Mouse (Mus musculus) gonadal fat pad, adult 2 months (tissue): ENCODE data around the gene Lsr. TPM values are rescaled to one million over a fixed set of nuclear protein-coding genes. Genes with fewer than 3 reads are reported as not detected.
"Not testable (repeated sequence)": the region's sequence is repeated elsewhere in the genome, so short reads cannot be mapped to it uniquely, and the experiment has no call there.

Experiments used
- DNase-seq: peaks from one replicate; pipeline ENCODE4 v3.0.0-alpha.2; 2012; ENCODE audit warnings: low read depth
- polyA plus RNA-seq: library from polyadenylated mRNA; depleted of rRNA; stranded (reverse); fragments of >200 nt; gene quantifications from 2 replicates; pipeline ENCODE4 v1.2.3, GENCODE M21; 2012; rRNA removed

The Lsr gene
- polyA plus RNA-seq, 1 experiment: 71.1 TPM

DNA sequence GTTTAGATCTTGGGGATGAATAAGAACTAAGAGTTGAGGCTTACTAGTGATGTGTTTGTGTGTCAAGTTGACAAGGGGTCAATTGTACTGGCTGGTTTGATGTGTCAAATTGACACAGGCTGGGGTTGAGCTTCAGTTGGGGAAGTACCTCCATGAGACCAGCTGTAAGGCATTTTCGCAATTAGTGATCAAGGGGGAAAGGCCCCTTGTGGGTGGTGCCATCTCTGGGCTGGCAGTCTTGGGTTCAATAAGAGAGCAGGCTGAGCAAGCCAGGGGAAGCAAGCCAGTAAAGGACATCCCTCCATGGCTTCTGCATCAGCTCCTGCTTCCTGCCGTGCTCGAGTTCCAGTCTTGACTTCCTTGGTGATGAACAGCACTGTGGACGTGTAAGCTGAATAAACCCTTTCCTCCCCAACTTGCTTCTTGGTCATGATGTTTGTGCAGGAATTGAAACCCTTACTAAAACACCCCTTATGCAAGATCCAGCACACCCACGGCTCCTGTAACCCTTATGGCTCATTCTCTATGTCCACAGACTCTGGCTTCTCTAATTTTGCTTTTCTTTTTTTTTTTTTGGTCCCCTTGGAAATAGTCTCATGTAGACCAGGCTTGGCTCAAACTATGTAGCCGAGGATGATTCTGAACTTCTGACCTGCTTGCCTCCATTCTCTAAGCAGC, 37.7 kb downstream of the Lsr start:
- DNase-seq: not testable (repeated sequence)

DNA sequence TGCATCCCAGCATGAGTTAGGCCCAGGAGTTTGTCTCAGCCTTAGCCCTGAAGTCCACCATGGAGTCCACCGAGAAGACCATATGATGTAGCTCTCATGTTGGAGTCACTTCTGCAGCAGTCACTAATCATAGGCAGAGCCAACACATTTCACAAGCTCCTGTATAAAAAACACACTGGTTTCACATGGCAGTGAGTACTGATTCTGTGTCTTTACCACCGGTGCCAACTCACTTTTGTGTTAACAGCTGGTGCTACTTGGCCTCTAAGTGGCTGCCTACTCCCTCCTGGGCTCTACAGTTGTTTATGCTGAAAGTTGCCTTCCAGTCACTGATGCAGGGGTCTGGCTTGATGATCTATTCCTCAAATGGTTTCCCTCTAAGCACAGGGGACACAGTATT, 48.7 kb downstream of the Lsr start, which contains the start of gene Hamp2:
TSS of gene Hamp2 (minus strand) at position 101 of the 400 bp plus-strand sequence.
- not testable (repeated sequence) for DNase-seq

DNA sequence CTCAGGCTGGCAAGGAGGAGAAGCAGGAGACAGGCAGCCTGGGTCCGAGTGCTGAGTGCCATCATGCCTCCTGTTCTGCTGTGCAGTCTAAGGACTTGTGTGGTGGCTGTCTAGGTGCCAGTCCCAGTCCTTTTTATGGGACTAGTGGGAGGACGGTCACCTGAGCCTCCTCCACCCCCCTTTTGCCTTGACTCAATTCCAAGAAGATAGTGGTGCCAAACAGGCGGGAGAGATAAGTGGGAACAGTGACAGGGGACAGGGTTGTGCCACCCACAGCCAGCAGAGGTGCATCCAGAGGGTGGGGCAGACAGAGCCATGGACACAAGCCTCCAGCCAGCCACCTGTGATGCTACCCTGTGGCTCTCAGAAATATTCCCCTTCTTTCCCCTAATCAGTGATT, 49.2 kb downstream of the Lsr start:
- DNase-seq: no peak

DNA sequence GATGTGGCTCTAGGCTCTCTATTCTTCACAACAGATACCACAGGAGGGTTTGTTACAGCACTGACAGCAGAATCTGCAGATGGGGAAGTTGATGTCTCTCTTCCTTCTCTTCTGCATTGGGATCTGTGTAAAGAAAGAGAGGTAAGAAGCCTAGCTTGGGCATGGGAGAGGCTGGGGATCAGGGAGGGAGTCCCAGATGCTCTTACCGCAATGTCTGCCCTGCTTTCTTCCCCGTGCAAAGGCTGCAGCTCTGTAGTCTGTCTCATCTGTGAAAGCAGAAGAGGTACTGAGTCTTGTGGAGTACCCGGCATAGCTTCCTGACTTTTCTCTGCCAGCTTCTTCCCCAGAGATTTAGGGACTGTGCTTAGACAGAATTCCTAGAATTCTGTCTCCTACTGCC, 50.8 kb downstream of the Lsr start:
- DNase-seq: not testable (repeated sequence)

DNA sequence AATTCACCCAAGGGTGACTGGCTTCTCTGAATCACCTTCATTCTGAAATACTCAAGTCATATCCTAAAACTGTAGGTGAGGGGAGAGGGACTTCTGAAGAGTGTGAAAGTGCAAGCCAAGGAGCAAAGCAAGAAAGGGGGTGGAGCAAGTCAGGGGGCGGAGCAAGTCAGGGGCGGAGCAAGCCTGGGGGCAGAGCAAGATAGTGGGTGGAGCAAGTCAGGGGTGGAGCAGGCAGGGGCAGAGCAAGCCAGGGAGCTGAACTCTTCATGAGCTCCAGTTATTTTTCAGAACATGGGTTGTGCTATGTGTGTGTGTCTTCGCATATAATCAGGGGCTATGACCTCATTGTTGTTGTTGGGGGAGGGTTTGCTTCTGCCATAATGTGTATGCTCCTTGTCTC, 53.0 kb downstream of the Lsr start:
- no peak for DNase-seq

DNA sequence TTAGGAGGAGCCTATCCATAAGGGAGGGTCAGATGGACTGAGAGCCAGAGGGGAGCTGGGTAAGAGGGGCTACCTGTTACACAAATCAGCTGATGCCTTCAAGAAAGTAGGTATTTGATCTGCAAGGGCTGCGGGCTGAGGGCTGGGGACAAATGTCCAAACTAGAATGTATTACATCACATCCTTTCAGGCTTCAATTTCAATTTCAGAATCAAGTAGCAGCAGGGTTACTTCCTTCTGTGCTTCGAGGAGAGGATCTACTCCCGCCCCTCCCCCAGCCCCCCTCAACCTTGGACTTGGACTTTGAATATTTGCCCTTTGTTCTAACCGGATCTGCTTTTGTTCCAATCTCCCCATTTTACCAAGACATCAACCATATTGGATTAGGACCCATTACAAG, 56.0 kb downstream of the Lsr start:
- DNase-seq: no peak

DNA sequence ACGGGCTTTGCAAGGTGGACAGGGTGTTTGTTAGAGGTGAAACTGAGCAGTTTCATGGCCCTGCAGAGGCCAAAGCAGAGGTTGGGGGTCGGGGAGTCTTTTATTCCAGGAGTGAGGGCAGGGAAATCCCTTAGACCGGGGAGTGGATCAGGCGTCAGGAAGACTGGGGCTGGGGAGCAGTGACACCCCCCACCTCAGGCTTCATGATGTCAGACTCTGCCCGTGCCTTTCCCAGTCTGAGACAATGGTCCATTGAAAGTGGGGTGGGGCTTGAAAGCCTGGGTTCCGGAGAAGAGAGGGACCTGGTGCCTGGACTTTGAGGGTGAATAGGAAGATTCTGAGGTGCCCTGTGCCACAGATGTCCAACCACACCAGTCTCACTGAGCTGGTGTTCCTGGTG, 56.6 kb downstream of the Lsr start:
- DNase-seq: no peak

DNA sequence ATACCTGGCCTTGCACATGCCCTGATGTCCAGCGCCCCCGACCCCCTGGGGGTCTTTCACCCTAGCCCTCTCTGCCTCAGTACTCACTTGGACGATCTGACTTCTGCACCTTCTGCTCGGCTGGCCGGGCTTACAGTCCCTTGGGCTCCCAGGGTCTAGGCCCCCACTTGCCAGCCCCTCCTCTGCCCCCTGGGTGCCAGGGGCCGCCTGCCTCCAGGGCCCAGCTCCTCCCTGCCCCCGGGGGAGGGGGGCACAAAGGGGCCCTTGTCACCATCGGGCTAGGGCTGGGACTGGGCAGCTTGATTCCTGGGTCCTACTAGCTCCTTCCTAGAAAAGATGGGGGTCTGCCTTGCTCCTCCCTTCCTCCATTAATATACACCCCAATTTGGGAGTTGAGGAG, 58.5 kb downstream of the Lsr start, which contains the start of gene Mag:
TSS of gene Mag (minus strand) at position 142 of the 400 bp plus-strand sequence.
- no peak for DNase-seq

DNA sequence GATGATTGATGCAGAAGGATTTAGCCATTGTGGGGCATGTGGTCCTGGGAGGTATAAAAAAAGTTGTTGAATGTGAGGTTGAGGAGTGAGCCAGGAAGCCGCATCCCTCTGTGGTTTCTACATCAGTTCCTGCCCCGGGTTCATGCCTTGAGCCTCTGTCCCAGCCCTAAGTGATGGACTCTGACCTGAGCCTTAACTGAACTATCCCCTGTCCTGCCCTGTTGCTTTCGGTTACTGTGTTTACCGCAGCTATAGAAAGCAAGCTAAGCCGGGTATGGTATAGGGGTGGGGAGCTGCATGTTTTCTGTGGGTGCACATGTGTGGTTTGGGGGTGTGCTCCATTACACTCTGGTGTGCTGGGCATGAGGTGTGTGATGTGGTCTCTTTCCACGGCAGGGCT, 63.5 kb downstream of the Lsr start:
- no peak for DNase-seq

DNA sequence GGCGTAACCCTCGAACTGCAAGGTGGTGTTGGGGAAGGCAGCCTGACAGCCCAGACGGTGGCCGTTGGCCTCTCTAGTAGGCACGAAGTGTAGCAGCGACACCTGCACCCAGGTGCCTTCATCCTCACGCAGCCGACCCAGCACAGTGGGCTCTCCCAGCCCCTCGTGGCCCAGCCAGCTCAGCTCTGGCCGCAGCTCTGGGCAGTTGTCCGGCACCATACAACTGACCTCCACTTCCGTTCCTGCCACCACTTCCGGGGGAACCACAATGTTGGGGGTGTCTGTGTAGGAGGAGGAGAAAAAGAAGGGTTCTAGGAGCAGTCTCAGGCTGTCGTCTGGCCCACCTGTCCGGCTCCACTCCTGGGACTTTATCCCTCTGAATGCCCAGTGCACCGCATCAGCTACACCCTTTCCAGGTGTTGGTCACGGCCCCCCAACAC, 64.3 kb downstream of the Lsr start:
- no peak for DNase-seq

DNA sequence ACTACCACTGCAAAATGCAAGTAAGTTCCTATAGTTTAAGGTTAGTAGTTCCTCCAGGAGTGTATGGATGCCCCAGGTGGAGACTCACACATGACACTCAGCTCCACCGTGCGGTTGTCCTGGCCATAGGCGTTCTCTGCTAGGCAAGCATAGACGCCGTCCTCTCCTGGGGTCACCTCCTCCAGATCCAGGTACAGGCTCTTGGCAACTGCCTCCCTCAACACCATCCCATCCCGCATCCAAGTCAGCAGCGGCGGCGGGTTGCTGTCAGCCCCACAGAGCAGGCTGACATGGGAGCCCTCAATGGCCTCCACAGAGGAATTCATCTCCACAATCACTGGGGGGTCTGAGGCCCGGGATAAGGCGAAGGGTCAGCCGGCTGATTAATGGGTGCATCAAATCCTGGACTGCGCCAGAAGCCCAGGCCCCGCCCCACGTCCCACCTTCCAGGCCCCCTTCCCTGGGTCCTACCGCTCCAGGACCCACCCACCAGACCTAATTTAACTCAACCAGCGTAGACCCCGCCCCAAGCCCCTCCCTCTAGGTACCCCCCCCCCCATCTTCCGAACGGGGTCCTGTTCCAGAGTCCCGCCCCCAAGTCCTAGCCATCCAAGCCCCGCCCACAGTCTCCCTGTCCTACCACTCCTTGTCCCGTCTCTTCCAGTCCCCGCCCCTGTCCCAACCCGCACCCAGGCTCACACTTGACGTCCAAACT, 64.8 kb downstream of the Lsr start:
- DNase-seq: no peak

Other genes with a start within 250 kb of the Lsr start
- gene Tmem147, start 243.9 kb downstream of the Lsr start, polyA plus RNA-seq: 216 and 270 TPM in 2 replicates
- gene Gapdhs, start 229.8 kb downstream of the Lsr start, polyA plus RNA-seq: 22.6 and 32.2 TPM in 2 replicates
- gene Sbsn, start 222.0 kb downstream of the Lsr start, polyA plus RNA-seq: 3.8 and 4.7 TPM in 2 replicates
- gene Dmkn, start 209.7 kb downstream of the Lsr start, polyA plus RNA-seq: 11.1 and 17.7 TPM in 2 replicates
- 1.5 TPM in 1 of 2 replicates, not detected in the other for gene Krtdap, start 185.6 kb downstream of the Lsr start, polyA plus RNA-seq
- 45.9 and 62.5 TPM in 2 replicates for gene Ffar2, start 149.7 kb downstream of the Lsr start, polyA plus RNA-seq
- not detected in 2 replicates for gene Ffar3, start 117.3 kb downstream of the Lsr start, polyA plus RNA-seq
- gene Ffar1, start 111.9 kb downstream of the Lsr start, polyA plus RNA-seq: 0.04 and 0.05 TPM in 2 replicates
- gene Cd22, start 93.1 kb downstream of the Lsr start, polyA plus RNA-seq: 0.81 and 1.1 TPM in 2 replicates
- 0.61 and 0.65 TPM in 2 replicates for gene Mag, start 58.6 kb downstream of the Lsr start, polyA plus RNA-seq
- 1.1 and 2.7 TPM in 2 replicates for gene Hamp2, start 48.8 kb downstream of the Lsr start, polyA plus RNA-seq
- gene Hamp, start 29.4 kb downstream of the Lsr start, polyA plus RNA-seq: 0.76 and 8.4 TPM in 2 replicates
- 84.7 and 96.8 TPM in 2 replicates for gene Usf2, start 16.7 kb downstream of the Lsr start, polyA plus RNA-seq
- 10.9 and 14.2 TPM in 2 replicates for gene Fam187b, start 326 bp upstream of the Lsr start, polyA plus RNA-seq
- gene Fxyd5, start 69.0 kb upstream of the Lsr start, polyA plus RNA-seq: 61.5 and 84.3 TPM in 2 replicates
- 3.9 and 5.0 TPM in 2 replicates for gene Fxyd7, start 78.0 kb upstream of the Lsr start, polyA plus RNA-seq
- gene Fxyd1, start 83.7 kb upstream of the Lsr start, polyA plus RNA-seq: 218 and 301 TPM in 2 replicates
- 5.4 and 6.9 TPM in 2 replicates for gene Lgi4, start 85.9 kb upstream of the Lsr start, polyA plus RNA-seq
- 49.4 and 80.0 TPM in 2 replicates for gene Fxyd3, start 103.2 kb upstream of the Lsr start, polyA plus RNA-seq
- gene Hpn, start 141.8 kb upstream of the Lsr start, polyA plus RNA-seq: 27.8 and 32.4 TPM in 2 replicates
- 30.3 and 42.4 TPM in 2 replicates for gene Scn1b, start 153.5 kb upstream of the Lsr start, polyA plus RNA-seq
- 60.3 and 80.0 TPM in 2 replicates for gene Gramd1a, start 182.4 kb upstream of the Lsr start, polyA plus RNA-seq